Mouse (Mus musculus) forebrain, embryonic 15.5 days (tissue): ENCODE data around the gene Myocd. TPM values are rescaled to one million over a fixed set of nuclear protein-coding genes. Genes with fewer than 3 reads are reported as not detected.

Experiments
- ATAC-seq: fragments of 200-750 bp; cut with Nextera tagmentation; replicated peaks from 2 replicates; pipeline ENCODE4 v1.8.0; 2017; ENCODE audit warnings: mild to moderate bottlenecking, moderate TSS enrichment, moderate library complexity
- H3K27ac ChIP-seq: fragments of 300-500 bp; sonication (generic); replicated peaks from 2 replicates; pipeline ENCODE4 v1.5.1; 2015; ENCODE audit warnings: mild to moderate bottlenecking, inconsistent platforms
- H3K27me3 ChIP-seq: fragments of 300-500 bp; sonication (generic); 2 replicates; pipeline ENCODE4 v1.6.1; 2015; ENCODE audit warnings: inconsistent platforms
- H3K36me3 ChIP-seq: fragments of 300-500 bp; sonication (generic); 2 replicates; pipeline ENCODE4 v1.6.1; 2015; ENCODE audit warnings: mild to moderate bottlenecking, inconsistent platforms
- H3K4me1 ChIP-seq: fragments of 300-500 bp; sonication (generic); 2 replicates; pipeline ENCODE4 v1.6.1; 2015; ENCODE audit warnings: inconsistent platforms
- H3K4me2 ChIP-seq: fragments of 300-500 bp; sonication (generic); replicated peaks from 2 replicates; pipeline ENCODE4 v1.6.1; 2015; ENCODE audit warnings: mild to moderate bottlenecking, inconsistent platforms
- H3K4me3 ChIP-seq: fragments of 300-500 bp; sonication (generic); 2 replicates; pipeline ENCODE4 v1.5.1; 2015; ENCODE audit warnings: mild to moderate bottlenecking, inconsistent platforms
- H3K9ac ChIP-seq: fragments of 300-500 bp; sonication (generic); replicated peaks from 2 replicates; pipeline ENCODE4 v1.6.1; 2015; ENCODE audit warnings: mild to moderate bottlenecking, inconsistent platforms
- H3K9me3 ChIP-seq: fragments of 300-500 bp; sonication (generic); 2 replicates; pipeline ENCODE4 v1.6.1; 2016; ENCODE audit warnings: inconsistent platforms
- WGBS: fragments of 180-500 bp; shearing (Covaris S2); methylation state at CpG from one replicate; pipeline ENCODE4 v1.1.7; 2015; ENCODE audit warnings: mixed read lengths; 5-methylcytosine and 5-hydroxymethylcytosine counted together
- polyA plus RNA-seq: library from polyadenylated mRNA; unstranded; fragments of >200 nt; fragmentation: Nextera tagmentation; extraction: Ambion mirVana; gene quantifications from 2 replicates; pipeline ENCODE4 v1.2.1, GENCODE M21; 2015

The Myocd gene
- polyA plus RNA-seq, 1 experiment from 2014 or later: 0.45 TPM

DNA sequence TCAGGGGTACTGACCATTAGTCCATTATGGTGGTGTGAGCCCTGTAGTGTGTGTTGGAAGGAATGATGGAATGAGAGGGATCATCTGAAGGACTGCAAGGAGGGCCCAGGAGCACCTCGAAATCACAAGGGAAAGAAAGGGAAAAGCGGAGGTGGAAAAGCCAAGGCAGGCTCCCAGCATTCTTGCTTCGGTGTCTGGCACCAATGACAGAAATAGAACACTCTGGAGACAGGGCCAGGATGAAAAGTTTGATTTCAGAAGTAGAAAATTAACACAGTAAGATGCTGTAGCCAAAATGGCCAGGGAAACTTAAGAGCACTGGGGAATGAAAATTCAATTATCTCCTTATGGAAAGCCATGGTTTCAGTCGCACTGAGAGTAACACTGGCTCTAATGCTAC lies 136.1 kb downstream of the Myocd start:
- H3K27ac ChIP-seq: no peak overlapping the region
- H3K36me3 ChIP-seq: no peaks in the 10 kb centered on the region
- H3K9me3 ChIP-seq: no peaks in the 10 kb centered on the region
- no peaks in the 10 kb centered on the region for H3K27me3 ChIP-seq
- ATAC-seq: no peak
- H3K4me1 ChIP-seq: 0 out of 2 replicates have a peak, but pooled peaks cover 4% of the 10 kb centered on the region
- H3K9ac ChIP-seq: no peak overlapping the region
- H3K4me2 ChIP-seq: no peak overlapping the region
- WGBS: 88% methylated on average over 4 of the region's 4 CpGs
- no peak overlapping the region for H3K4me3 ChIP-seq

GRCm38 (mm10) chr11:65129110-65129509 lies 140.7 kb downstream of the Myocd start:
- Histone ChIP-seq H3K4me2 (no peak overlapping the region), H3K36me3 (no peaks in the 10 kb centered on the region), H3K27me3 (no peaks in the 10 kb centered on the region), H3K4me1 (peaks cover 6% of the 10 kb centered on the region), H3K27ac (no peak overlapping the region), H3K9ac (no peak overlapping the region), H3K9me3 (no peaks in the 10 kb centered on the region), H3K4me3 (no peak overlapping the region)
- 83% methylated on average over 4 of the region's 4 CpGs for WGBS
- ATAC-seq: no peak

DNA sequence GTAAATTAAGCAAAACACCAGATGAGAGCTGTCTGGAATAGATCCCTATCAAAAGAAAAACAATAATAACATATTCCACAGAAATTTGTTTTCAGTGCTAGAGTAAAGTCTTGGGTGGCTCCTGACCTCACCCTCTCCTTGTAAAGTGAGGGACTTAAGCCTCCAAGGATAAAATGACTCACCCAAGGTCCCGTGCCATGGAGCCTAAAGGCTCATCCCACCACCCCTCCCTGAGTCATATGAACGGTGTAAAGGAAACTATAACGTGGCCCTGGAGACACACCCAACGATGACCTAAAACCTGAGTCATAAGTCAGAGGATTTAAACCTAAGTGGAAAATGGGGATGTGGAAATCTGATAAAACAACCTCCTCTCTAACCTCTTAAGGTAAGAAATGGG lies 141.1 kb downstream of the Myocd start:
- peaks cover 6% of the 10 kb centered on the region for H3K4me1 ChIP-seq
- no peak overlapping the region for H3K4me3 ChIP-seq
- H3K27ac ChIP-seq: no peak overlapping the region
- no peak overlapping the region for H3K9ac ChIP-seq
- H3K4me2 ChIP-seq: no peak overlapping the region
- H3K27me3 ChIP-seq: no peaks in the 10 kb centered on the region
- WGBS: 92% methylated on average over 4 of the region's 4 CpGs
- no peaks in the 10 kb centered on the region for H3K9me3 ChIP-seq
- no peaks in the 10 kb centered on the region for H3K36me3 ChIP-seq
- ATAC-seq: no peak

DNA sequence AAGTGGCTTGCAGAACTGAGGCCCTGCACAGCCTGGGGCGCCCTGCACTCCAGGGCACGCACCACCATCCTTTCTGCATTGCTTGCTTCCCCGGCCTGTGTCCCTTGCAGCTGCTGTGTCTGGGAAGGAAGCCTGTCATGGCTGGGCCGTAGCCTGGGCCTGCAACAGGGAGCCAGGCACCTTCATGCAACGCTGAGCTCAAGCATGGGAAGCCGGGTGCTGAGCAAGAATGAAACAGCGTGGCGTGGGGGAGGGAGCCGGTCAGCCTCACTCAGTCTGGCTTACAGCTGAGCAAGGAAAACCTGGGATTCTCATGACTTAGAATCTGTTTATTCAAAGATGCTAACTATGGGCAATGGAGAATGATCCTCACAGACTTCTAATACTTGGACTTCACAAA lies 143.2 kb downstream of the Myocd start:
- Histone ChIP-seq H3K9ac (no peak overlapping the region), H3K4me3 (no peak overlapping the region)
- 78% methylated on average over 9 of the region's 9 CpGs for WGBS

More for the DNA sequence above, 143.2 kb downstream of the Myocd start:
- peaks cover 6% of the 10 kb centered on the region for H3K4me1 ChIP-seq
- no peak overlapping the region for H3K27ac ChIP-seq
- no peaks in the 10 kb centered on the region for H3K36me3 ChIP-seq
- ATAC-seq: no peak
- no peaks in the 10 kb centered on the region for H3K27me3 ChIP-seq
- no peaks in the 10 kb centered on the region for H3K9me3 ChIP-seq
- no peak overlapping the region for H3K4me2 ChIP-seq

Other genes starting within 250 kb of the Myocd start
- gene 1700086D15Rik, start 110.1 kb downstream of the Myocd start, polyA plus RNA-seq: 0.17 and 0.20 TPM in 2 replicates
- 10.3 and 10.5 TPM in 2 replicates for gene Arhgap44, start 107.0 kb downstream of the Myocd start, polyA plus RNA-seq